Mouse (Mus musculus): ENCODE data around the gene Ptbp1.

Ptbp1 gene

DNA sequence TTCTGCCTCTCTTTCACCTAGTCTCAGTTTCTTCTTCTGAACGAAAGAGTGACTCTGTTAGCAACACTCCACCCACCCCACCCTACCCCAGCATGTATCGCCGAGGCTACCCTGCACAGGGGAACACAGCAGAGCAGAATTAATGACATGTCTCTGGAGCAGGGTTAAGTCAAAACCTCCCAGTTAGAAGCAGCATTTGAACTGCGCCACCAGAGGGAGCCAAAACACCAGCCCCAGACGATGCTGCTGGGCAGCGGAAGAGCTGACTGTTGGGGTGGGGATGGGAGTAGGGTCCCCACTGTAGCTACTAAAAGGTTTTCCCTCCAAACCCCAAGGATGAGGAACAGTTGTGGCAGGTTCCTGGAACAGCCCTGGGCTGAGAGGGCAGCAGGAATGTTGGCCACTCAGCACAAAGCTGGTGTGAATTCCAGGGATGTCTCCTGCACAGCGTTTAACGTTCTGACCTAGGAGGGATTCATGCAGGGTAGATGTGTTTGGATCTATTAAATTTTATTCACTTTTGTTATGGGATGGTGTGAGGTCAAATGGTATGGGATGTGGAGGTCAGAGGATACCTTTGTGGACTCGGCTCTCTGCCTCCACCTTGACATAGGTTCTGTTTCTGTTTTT, 19.3 kb upstream of the Ptbp1 start:
- DNase-seq (ENCODE audit: low spot score) = peak; percentile 79

- DNase-seq (ENCODE audit: low spot score) = no peak
These were observed 17.3 kb upstream of the Ptbp1 start for GRCm38 (mm10) chr10:79836918-79837317.

- DNase-seq (ENCODE audit: low spot score) = no peak
These were observed 16.1 kb upstream of the Ptbp1 start for GRCm38 (mm10) chr10:79838151-79838550.

GRCm38 (mm10) chr10:79840091-79840490, 14.1 kb upstream of the Ptbp1 start:
- no peak for DNase-seq (ENCODE audit: low spot score)

- DNase-seq (ENCODE audit: low spot score) = peak; percentile 71
These were observed 13.3 kb upstream of the Ptbp1 start for GRCm38 (mm10) chr10:79840644-79841551.

GRCm38 (mm10) chr10:79842322-79842721, 11.9 kb upstream of the Ptbp1 start:
- no peak for DNase-seq (ENCODE audit: low spot score)

GRCm38 (mm10) chr10:79843476-79843875, 10.8 kb upstream of the Ptbp1 start:
- DNase-seq (ENCODE audit: low spot score) = no peak

- DNase-seq (ENCODE audit: low spot score) = no peak
These were observed 7.7 kb upstream of the Ptbp1 start for GRCm38 (mm10) chr10:79846553-79846952.

DNA sequence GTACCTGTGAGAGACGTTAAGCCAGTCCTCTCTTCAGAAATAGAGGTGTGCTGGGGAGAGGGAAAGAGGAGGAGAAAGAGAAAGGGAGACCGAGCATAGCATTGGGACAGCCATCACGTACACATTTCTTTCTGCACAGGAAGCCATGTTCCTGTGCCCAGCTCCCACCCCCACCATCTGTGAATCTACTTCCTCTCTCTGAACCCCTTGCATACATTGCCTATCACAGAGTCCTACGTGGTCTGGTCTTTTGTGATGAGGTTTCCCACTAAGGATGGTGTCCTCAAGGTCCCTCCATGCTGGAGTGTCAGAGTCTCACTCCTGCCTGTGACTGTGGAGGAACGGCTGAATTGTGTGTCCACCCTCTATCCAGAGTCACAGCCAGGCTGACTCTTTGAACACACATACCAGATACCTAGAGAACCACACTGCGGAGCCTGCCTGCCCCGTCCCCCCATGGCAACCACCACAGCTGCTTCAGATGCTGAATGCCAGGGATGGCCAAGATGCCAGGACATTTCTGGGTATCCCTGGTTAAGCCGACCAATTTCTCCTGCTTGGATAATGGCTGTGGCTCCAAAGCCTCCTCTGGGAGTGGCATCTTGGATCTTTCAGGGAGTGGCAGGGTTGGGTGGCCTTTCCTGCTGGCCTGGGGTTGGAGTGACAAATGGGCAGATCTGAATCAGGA, 4.1 kb upstream of the Ptbp1 start:
- no peak for DNase-seq (ENCODE audit: low spot score)

DNA sequence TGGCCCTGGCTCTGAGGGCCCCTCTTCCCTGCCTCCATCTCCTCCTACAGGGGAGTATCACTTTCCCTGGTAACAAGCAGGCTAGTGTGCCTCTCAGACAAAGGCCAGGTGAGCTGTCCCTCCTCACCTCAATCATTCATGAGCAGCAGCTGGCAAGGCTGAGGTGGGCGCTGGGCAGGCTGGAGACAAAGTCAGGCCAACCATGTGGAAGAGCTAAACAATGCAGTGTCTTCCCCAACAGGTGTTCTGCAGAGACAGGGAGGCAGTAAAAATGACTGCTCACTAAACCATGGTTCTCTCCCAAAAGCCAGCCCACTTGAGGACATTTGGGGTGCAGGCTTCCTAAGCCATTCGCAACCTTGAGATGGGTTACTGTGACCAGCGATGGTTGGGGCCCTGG, 2.6 kb upstream of the Ptbp1 start:
- DNase-seq (ENCODE audit: low spot score) = no peak

DNA sequence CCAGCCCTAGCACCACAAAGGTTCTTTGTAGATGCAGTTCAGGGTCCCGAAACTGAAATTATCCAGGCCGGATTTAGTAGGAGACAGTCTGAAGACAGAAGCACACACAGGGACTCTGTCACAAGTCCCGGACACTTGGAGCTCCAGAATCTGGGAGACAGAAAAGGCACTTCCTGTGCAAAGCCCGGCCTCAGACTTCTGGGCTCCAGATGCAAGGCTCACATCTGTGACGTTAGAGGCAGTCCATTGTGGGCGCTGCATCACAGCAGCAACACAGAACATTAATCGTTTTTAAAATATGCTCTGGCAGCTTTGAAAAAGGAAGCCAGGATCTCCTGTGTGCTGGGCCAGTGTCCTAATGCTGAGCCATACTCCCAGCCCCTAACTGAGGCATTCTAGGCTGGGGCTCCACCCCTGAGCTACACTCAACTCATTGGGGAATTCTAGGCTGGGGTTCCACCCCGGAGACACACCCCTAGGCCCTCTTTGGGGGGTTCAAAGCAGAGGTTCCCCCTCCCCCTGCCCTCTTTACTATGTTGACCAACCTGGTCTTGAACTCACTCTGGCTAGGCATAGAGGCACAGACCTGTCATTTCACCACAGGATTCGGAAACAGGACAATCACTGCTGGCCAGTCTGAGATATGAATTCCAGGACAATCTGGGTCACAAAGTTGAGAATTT, 2.0 kb upstream of the Ptbp1 start:
- DNase-seq (ENCODE audit: low spot score) = peak; percentile 29

DNA sequence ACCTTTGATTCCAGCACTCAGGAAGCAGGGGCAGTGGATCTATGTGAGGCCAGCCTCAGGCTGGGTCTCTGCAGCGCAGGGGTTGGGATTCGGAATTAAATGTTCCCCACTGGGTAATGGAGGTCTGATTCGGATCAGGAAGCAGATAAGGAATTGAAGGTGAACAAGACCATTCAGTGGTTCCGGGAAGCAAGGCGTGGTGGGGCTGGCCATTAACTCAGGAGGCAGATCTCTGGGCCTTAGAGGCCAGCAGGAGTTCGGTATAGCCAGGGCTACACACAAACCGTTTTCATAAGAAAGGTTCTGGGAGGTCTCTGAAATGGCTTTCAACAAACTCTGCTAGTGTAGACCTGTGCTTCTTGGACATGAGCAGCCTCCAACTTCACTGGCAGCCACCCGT, 1.4 kb upstream of the Ptbp1 start:
- peak; percentile 49 for DNase-seq (ENCODE audit: low spot score)

GRCm38 (mm10) chr10:79853392-79853791, 835 bp upstream of the Ptbp1 start:
- peak; percentile 98 for DNase-seq (ENCODE audit: low spot score)

DNA sequence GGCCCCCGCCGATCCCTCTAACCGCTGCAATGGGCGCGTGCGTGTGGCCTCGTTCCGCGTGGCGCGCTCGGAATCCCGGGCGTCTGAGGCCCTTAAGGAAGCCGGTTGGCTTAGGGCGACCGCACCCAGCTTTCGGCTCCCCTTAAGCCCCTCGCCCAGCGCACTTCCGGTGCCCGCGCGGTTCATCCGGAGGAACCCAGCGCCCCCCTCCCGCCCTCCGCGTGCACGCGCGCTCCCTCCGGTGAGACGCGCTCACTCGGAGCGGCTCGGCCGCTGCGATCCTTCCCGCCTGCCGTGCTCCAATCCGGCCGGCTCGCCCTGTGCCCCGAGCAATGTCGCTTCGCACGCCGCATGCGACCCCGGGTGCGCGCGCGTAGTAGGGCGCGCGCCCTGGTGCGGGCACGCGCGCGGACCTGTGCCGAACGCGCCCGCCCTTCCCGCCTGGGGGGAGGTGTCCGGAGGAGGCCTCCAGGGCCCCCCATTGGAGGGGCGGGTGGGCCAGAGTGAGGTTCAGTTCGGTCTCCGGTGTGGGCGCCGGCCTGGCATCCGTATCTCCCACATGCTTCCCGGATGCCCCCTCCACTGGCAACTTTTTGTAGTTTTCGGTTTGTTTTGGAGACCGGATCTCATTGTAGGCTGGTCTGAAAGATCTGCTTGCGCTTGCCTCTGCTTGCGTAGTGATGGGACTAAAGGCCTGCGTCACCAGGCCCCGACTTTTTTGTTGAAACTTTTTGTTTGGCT, 744 bp downstream of the Ptbp1 start:
- peak; percentile 62 for DNase-seq (ENCODE audit: low spot score)

- DNase-seq (ENCODE audit: low spot score) = peak; percentile 60
These were observed 1.4 kb downstream of the Ptbp1 start for GRCm38 (mm10) chr10:79855558-79856184.

- no peak for DNase-seq (ENCODE audit: low spot score)
These were observed 2.1 kb downstream of the Ptbp1 start for GRCm38 (mm10) chr10:79856280-79856679.

DNA sequence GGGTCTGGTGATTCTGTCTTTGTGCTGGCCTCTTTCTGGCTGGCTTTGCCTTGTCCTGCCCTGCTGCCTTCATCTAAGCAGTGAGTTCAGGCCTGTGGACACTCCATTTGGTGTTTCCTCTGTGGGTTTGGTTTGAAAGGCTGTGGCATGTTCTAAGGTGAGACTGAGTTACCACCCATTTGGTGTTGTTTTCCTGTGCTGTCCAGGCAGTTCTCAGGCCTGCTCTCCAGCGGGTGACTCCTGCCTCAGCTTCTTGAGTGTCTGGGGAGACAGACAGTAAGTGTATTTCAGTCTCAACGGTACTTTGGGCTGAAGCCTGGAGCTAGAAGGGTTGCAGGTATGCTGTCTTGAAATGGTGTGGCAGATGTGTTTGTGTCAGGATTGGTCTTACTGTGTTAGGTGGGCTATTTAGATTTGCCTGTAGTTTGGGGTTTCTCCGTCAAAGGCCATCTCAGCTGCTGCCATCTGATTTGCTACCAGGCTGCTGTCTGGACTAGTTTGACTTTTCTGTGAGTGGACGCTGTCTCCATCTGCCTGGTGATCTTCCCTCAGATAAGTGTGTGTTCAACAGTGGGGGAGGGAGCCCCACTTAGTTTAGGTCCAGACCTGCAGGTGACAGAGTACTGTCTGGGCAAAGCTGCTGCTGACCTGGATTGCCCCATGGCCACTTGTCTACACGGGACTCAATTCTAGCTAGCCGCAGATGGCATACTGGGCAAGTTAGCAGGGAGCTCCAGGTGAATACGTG, 2.7 kb downstream of the Ptbp1 start:
- DNase-seq (ENCODE audit: low spot score) = no peak

DNA sequence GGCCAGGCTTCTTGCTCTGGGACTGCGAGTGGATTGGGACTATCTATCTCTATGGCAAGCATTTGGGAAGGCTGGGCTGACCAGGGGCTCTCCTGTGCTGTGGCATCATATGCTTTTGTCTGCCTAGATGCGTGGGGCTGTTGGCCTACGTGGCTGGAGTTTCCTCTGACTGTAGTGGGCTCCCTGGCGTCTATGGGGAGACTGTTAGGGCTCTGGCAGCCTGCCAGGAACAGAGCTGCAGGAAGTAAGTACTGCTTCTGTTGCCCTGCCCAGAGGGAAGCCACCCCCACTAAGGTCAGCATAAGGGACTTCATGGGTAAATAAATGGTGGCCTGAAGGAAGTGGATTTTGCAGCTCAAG, 3.2 kb downstream of the Ptbp1 start:
- peak; percentile 75 for DNase-seq (ENCODE audit: low spot score)

GRCm38 (mm10) chr10:79857894-79858293, 3.7 kb downstream of the Ptbp1 start:
- no peak for DNase-seq (ENCODE audit: low spot score)

GRCm38 (mm10) chr10:79858416-79859074, 4.3 kb downstream of the Ptbp1 start:
- DNase-seq (ENCODE audit: low spot score) = no peak

Measured in urinary bladder, postnatal 14 days (tissue).